Mouse (Mus musculus): Measurements from ENCODE around the gene Ang.

DNA sequence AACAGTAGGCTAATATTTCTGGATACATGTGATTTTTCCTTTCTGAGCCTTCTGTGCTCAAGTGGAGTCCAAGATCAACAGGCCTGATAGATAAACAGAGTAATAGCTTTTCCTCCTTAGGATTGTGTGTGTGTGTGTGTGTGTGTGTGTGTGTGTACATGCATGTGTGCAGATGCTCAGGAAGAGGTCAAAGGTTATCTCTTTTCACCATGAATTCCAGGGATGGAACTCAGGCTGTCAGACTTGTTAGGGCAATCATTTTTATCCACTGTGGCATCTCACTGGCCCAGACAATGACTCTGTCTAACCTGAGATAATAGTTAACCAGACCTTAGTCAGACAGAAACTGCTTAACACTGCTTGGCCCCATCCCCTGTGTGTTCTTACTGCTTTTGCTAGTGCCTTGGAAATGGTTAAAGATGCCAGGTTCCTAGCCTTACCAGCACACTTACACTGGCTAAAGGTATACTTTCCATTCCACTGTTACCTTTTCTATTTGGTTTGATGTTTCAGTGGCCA, 15.6 kb downstream of the Ang start:
- no peak for TF ChIP-seq CTCF (IDR thresholded peaks at IDR 0.05; ENCODE audit: extremely low read depth, insufficient read depth, insufficient read length, insufficient replicate concordance)
- TF ChIP-seq POLR2A (IDR thresholded peaks at IDR 0.05; ENCODE audit: low read depth, low read length): no peak

All from spleen, adult 2 months (tissue).